Mouse (Mus musculus): Measurements from ENCODE around the gene Krtap4-2. TPM values are rescaled to one million over a fixed set of nuclear protein-coding genes. Genes with fewer than 3 reads are reported as not detected.
"Not testable (repeated sequence)": the region's sequence is repeated elsewhere in the genome, so short reads cannot be mapped to it uniquely, and the experiment has no call there.

Krtap4-2 gene
- total RNA-seq (2021), result not detected
- long read RNA-seq, experiment 1, result 0 reads
- long read RNA-seq, experiment 2, result 0 reads

DNA sequence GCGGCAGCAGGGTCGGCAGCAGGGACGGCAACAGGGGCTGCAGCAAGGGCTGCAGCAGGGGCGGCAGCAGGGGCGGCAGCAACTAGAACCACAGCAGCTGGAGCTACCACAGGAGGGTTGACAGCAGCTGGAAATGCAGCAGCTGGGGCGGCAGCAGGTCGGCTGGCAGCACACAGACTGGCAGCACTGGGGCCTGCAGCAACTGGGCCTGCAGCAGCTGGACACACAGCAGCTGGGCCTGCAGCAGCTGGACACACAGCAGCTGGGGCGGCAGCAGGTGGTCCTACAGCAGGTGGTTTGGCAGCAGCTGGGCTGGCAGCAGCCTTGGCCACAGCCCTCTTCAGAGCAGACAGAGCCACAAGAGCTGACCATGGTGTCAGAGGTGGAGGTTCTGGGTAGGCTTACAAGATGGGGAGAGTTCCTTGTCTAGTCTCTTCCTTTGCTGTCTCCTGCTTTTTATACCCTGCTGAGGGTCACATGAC lies at the start of gene Krtap4-2:
Krtap4-2 (minus strand) TSS at position 432 of the 482 bp plus-strand sequence.
- intact Hi-C loops (cut with DNase I), result no loop called here
- DNase-seq, result no peak

DNA sequence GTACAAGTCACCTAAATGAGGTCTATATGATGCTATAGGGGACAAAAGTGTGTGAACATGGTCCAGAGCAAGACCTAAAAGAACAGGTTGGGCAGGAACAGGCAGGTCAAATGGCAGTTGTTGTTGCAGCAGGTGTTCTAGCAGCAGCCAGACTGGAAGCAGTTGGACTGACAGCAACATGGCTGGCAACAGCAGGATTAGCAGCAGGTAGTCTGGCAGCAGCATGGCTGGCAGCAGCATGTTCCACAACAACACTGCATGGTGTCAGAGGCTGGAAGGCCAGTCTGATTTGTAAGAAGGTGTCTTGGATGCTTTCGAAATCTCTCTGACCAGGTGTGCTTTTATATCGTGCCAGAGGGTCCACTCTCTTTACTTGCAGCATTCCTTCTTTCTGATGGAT lies 48.6 kb upstream of the Krtap4-2 start:
- intact Hi-C loops (cut with DNase I), result no loop called here
- no peak for DNase-seq

DNA sequence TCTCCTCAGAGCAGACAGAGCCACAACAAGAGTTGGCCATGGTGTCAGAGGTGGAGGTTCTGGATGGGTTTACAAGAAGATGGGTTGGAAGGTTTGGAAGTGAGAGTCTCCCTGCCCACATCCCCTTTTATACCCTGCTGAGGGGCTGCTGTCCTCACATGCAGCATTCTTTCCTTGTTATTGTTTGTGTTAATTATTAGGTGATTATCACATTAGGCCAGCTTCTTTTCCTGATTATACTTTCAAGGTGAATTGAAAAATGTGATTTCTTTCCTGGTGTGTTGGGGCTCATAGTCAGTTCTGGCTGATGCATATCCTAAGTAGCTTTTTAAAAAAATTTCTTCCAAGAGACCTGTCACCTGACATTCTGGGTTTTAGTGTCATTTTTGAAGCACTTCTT lies 31.0 kb upstream of the Krtap4-2 start, which contains the start of gene Krtap4-6:
Krtap4-6 (minus strand) TSS at position 101 of the 400 bp plus-strand sequence.
- intact Hi-C loops (cut with DNase I), result no loop called here
- no peak for DNase-seq

DNA sequence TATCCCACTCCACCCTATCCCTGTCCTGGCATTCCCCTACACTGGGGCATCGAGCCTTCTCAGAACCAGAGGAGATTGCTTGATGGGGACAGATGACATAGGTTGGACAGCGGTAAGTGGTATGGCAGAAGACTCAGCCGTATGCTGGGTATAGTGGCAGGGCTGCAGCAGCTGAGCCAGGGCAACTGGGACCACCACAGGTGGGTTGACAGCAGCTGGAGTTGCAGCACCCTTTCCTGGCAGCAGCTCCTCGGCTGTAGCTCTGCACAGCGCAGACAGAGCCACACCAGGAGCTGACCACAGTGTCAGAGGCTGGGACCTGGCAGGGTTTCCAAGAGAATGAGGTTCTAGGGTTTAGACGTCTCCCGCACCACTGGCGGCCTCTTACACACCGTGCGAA lies 27.9 kb upstream of the Krtap4-2 start:
- intact Hi-C loops (cut with DNase I), result no loop called here
- no peak for DNase-seq

DNA sequence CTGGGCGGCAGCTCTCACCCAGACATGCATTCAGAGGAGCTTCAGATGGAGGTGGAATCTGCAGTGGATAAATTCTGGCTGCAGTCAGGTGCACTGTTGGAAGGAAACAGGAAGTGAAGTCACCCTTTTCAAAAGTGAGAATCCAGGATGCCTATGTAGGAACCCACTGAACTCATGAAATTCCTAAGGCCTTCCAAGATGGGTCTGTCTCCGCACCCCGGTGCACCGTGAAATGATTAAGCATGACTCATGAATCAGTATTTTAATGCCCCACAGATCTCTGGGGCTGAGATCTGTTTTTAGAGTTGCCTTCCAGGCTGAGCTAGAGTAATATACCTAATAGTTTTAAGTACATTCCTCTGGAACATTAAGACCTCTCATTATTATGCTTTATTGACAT lies 24.4 kb upstream of the Krtap4-2 start:
- DNase-seq, result no peak
- intact Hi-C loops (cut with DNase I), result no loop called here

DNA sequence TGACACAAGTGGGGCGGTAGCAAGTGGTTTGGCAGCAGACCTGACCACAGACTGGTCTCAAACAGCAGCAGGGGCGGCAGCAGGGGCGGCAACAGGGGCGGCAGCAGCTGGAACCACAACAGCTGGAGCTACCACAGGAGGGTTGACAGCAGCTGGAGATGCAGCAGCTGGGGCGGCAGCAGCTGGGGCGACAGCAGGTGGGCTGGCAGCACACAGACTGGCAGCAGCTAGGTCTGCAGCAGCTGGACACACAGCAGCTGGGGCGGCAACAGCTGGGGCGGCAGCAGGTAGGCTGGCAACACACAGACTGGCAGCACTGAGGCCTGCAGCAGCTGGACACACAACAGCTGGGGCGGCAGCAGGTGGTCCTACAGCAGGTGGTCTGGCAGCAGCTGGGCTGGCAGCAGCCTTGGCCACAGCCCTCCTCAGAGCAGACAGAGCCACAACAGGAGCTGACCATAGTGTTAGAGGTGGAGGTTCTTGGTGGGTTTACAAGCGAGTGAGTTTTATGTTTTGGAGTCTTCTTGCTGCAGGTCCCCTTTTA lies 23.7 kb upstream of the Krtap4-2 start, which contains the start of gene Gm11563:
Gm11563 (minus strand) TSS at position 494 of the 544 bp plus-strand sequence.
- intact Hi-C loops (cut with DNase I), result not testable (repeated sequence)

DNA sequence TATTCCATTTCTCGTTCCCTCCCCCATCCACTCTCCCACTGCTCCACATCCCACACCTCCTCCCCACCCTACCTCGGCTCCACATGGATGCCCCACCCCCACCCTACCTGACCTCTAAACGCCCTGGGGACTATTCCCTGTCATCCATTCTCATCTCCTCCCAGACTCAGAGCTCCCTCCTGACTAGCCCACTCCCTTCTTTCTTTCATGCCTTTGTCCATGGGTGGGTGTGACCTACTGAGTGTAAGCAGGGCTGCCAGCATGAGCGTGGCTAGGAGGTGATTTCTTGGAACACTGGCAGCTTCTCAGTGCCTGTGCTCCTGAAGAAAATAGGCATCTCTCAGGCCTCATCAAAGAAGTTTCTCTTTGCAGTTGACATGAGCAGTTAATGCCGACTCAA lies 22.2 kb upstream of the Krtap4-2 start:
- intact Hi-C loops (cut with DNase I), result no loop called here
- no peak for DNase-seq

More for the DNA sequence above, 23.7 kb upstream of the Krtap4-2 start, which contains the start of gene Gm11563:
- DNase-seq, result not testable (repeated sequence)

DNA sequence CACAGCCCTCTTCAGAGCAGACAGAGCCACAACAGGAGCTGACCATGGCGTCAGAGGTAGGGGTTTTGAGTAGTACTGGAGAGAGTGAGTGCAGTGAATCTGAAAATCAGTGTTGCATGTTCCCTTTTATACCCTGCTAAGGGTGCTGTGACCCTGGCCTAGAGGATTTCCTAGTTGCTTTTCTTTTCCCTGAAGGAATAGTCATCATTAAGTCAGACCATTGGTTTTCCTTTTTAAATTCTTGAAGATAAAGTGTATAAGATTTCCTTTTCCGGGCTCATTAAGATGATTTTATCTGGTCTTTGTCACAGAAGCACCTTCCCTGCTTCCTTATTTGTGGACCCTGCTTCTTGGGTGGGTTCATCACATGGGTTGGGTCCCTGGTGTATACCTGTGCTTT lies 15.3 kb upstream of the Krtap4-2 start, which contains the start of gene Gm11555:
Gm11555 (minus strand) TSS at position 101 of the 400 bp plus-strand sequence.
- intact Hi-C loops (cut with DNase I), result no loop called here
- DNase-seq, result no peak

DNA sequence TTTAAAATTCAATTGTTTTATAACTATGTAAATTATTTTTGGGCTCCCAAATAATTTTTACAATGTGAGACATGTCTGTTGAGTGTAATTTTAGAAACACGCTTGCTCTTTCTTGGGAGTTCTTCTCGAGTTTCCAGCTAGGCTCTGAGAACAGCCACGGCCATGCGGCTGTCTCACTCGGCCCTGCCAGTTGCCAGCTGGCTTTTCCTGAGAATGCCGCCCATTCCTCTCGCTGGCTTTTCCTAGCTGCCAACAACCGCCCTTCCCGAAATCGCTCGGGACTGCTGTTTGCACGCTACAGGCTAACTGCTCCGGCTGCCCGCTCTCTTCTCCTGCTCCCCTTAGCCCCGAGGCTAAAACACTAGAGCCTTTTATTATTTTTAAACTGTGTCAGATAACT lies 11.6 kb upstream of the Krtap4-2 start:
- DNase-seq, result no peak
- intact Hi-C loops (cut with DNase I), result no loop called here

DNA sequence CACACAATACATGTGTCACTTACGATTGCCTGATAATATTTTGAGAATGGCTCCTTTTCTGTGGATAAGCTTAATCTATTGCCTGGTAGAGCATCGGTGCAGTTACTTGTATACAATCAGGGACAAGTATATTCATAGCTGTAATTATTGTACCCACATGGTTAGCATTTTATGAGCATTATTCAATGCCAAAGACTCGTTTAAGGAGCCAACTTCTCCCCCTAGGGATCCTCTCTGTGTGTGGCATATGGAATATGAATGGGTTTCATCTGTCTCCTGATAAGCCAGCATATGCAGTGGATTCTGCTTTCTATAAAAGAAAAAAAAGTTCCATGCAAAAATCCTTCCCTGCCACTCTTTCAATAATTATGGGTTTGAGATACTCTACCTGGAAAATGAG lies 9.5 kb upstream of the Krtap4-2 start:
- intact Hi-C loops (cut with DNase I), result no loop called here
- DNase-seq, result no peak

DNA sequence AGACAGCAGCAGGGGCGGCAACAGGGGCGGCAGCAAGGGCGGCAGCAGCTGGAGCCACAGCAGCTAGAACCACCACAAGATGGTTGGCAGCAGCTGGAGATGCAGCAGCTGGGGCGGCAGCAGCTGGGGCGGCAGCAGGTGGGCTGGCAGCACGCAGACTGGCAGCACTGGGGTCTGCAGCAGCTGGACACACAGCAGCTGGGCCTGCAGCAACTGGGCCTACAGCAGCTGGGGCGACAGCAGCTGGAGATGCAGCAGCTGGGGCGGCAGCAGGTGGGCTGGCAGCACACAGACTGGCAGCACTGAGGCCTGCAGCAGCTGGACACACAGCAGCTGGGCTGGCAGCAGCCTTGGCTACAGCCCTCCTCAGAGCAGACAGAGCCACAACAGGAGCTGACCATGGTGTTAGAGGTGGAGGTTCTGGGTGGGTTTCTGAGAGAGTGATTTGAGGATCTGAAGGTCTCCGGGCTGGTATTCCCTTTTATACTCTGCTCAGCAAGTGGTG lies 8.8 kb upstream of the Krtap4-2 start, which contains the start of gene Krtap4-7:
Krtap4-7 (minus strand) TSS at position 455 of the 505 bp plus-strand sequence.
- DNase-seq; intact Hi-C loops (cut with DNase I): not testable (repeated sequence)

DNA sequence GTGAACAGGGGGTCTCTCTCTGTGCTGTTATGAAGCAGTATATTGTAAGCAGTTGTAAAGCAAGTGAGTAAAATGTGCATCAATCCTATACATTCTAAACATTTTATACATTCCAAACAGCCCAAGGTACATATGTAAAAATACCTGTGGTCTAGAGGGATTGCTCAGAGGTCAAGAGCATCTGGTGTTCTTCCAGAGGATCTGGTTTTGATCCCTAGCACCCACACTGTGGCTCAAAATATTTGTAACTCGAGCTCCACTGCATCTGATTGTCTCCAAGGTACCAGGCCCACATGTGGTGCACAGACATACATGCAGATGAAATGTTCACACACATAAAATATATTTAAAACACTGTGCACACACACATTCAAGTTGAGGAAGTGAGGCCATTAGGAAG lies 6.0 kb upstream of the Krtap4-2 start:
- intact Hi-C loops (cut with DNase I), result no loop called here
- no peak for DNase-seq

DNA sequence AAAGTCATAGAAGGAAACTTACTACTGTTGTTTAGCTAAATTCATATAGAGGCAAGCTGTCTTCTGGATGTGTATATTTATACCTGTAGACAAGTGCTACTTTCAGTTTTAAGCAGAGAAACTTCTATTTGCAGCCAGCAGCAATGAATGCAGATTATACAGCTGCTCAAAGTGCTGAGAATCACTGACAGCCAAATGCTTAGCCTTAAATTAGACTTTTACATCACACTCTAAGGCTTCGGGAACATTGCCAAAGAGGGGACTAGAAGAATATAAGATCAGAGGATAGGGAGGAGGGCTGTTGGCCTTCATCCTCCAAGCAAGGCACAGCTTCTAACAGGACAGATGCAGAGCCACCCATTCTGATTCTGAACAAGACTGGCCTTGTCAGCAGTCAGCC lies 2.2 kb upstream of the Krtap4-2 start:
- DNase-seq, result no peak
- intact Hi-C loops (cut with DNase I), result no loop called here

DNA sequence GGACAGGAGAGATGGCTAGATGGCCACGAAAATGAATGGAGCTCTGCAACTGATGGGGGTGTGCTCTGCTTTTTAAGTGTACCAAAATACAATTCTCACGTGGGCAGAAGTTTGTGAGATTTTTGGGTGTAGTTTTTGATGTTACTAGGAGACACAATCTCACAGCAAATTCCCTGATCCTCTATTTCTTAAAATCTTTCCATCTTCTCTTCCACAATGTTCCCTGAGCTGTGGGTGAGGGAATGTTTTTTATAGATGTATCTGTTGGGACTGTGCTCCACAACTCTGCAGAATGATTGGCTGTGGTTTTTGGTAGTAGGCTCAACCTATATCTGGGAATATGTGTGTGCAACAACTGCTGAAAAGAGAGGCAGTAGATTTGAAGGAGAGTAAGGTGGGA lies 1.6 kb downstream of the Krtap4-2 start:
- intact Hi-C loops (cut with DNase I), result no loop called here

DNA sequence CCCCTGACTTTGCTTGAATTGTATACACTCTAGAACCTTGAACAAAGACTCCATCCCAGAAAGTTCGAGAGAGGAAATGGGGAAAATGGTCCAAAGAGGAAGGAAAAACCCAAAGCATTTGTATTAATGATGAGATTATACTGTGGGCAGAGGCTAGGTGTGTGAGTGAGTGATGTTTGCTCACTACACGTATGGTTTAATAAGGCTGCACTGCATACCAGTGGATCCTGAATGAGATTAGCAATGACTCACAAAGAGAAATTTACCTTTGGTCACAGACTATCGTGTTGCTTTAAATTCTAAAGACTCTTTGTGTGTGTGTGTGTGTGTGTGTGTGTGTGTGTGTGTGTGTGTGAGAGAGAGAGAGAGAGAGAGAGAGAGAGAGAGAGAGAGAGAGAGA lies 4.0 kb downstream of the Krtap4-2 start:
- no peak for DNase-seq
- intact Hi-C loops (cut with DNase I), result no loop called here

More for the DNA sequence above, 1.6 kb downstream of the Krtap4-2 start:
- no peak for DNase-seq

DNA sequence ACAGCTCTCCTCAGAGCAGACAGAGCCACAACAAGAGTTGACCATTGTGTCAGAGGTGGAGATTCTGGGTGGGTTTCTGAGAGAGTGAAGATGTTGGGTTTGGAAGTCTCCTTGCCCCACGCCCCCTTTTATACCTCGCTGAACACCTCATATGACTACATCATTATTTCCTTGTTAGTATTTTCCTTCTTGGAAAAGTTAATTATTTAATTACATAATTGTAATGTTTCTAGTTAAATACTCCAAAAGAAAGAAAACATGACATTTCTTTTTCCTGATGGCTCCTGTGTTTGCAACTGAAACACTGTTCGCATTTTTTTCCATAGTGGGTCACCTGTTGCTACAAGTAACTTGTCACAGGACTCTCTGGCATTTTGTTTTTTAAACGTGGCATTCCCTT lies 6.7 kb downstream of the Krtap4-2 start, which contains the start of gene Krtap4-1:
Krtap4-1 (minus strand) TSS at position 101 of the 400 bp plus-strand sequence.
- intact Hi-C loops (cut with DNase I), result no loop called here
- DNase-seq, result no peak

DNA sequence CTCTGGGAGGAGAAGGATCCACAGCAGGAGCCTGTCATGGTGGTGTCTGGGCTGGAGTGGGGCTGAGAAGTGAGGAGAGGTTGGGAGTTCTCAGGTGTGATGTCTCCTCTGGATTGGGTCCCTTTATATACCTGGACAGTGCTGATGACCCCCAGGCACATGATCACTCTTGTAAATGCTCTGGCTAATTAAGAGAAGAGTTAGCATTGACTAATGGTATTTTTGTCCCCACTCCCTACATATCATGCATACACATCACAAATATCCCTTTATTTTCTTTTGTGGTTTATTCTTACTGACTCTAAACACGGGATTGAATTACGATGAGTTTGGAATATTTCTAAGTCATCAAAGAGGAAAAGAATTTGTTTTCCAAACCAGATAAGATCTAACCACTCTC lies 14.5 kb downstream of the Krtap4-2 start, which contains the start of gene Gm11562:
Gm11562 (minus strand) TSS at position 101 of the 400 bp plus-strand sequence.
- no peak for DNase-seq
- intact Hi-C loops (cut with DNase I), result no loop called here

DNA sequence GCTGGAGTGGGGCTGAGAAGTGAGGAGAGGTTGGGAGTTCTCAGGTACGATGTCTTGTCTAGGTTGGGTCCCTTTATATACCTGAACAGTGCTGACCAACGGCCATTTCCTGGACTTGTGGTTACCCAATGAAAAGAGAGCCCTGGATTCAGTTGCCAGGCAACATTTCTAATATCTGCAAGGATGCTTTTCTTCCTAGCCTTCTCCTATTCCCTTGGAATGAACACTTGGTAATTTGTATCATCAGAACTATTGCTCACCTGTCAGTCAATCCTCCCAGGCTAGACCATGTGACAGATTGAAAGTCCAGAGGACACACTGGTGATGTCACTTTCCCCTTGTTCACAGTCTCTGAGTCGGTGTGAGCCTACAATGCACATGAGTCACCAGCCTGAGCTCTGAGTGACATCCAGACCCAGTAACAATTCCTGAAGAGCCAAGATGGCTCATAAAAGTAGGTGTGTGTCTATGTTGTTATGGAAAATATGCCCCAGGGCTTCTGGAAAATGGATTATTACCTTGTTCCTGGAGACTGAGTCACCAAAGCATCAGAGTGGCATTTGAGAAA lies 20.0 kb downstream of the Krtap4-2 start, which contains the start of gene Krtap2-4:
Krtap2-4 (minus strand) TSS at position 51 of the 568 bp plus-strand sequence.
- intact Hi-C loops (cut with DNase I), result no loop called here

DNA sequence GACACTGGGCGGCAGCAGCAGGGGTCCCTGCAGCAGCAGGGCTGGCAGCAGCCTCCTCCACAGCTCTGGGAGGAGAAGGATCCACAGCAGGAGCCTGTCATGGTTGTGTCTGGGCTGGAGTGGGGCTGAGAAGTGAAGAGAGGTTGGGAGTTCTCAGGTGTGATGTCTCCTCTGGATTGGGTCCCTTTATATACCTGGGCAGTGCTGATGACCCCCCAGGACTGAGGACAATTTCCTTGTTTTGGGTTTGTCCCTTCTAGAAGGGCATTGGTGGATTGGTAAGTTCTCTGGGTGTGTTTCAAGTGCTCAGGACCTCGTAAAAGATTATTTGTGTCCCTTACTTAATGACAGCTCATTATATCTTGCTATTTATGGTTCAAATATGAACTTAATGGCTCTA lies 24.8 kb downstream of the Krtap4-2 start, which contains the start of gene Gm11937:
Gm11937 (minus strand) TSS at position 101 of the 400 bp plus-strand sequence.
- DNase-seq; intact Hi-C loops (cut with DNase I): not testable (repeated sequence)

More for the DNA sequence above, 20.0 kb downstream of the Krtap4-2 start, which contains the start of gene Krtap2-4:
- no peak for DNase-seq

DNA sequence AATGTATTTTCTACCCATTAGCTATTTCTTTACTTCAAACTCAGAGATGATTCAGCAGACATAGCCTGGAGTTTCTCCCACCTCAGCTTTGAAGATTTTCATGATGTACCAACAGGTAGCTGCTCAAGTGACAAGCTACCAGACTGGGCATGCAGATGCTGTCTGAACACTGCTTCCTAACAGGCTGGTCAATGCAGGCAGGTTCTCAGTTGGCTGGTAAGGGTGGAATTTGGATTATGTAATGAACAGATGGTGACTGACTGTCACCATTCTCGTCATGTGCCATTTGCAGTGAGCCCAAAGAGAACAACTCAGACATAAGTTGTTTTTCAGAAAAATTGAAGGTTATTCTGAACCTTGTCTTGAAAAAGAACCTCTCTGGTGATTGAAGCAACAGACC lies 25.8 kb downstream of the Krtap4-2 start:
- no peak for DNase-seq
- intact Hi-C loops (cut with DNase I), result no loop called here

DNA sequence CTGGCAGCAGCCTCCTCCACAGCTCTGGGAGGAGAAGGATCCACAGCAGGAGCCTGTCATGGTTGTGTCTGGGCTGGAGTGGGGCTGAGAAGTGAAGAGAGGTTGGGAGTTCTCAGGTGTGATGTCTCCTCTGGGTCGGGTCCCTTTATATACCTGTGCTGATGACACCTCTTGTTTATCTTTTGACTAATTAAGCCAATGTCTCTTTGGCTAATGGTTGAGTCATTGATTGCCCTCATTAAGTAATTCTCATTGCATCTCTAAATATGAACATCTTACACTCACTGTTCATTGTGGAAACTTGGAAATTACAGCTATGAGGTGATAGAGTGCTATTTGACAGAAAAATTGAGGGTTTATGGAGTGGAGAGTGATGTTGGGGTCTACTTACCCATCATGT lies 31.7 kb downstream of the Krtap4-2 start, which contains the start of gene Gm11938:
Gm11938 (minus strand) TSS at position 101 of the 400 bp plus-strand sequence.
- DNase-seq; intact Hi-C loops (cut with DNase I): not testable (repeated sequence)
